Mouse (Mus musculus) midbrain, embryonic 15.5 days (tissue): ENCODE data around the gene Sst. TPM values are rescaled to one million over a fixed set of nuclear protein-coding genes. Genes with fewer than 3 reads are reported as not detected.

Experiments
- ATAC-seq: fragments of 200-750 bp; cut with Nextera tagmentation; replicated peaks from 2 replicates; pipeline ENCODE4 v1.8.0; 2017; ENCODE audit warnings: moderate TSS enrichment
- H3K27ac ChIP-seq: fragments of 300-500 bp; sonication (generic); 2 replicates; pipeline ENCODE4 v1.5.1; 2015; ENCODE audit warnings: mild to moderate bottlenecking, inconsistent platforms
- H3K27me3 ChIP-seq: fragments of 300-500 bp; sonication (generic); replicated peaks from 2 replicates; pipeline ENCODE4 v1.6.1; 2015; ENCODE audit warnings: inconsistent platforms
- H3K36me3 ChIP-seq: fragments of 300-500 bp; sonication (generic); replicated peaks from 2 replicates; pipeline ENCODE4 v1.6.1; 2015; ENCODE audit warnings: inconsistent platforms
- H3K4me1 ChIP-seq: fragments of 300-500 bp; sonication (generic); 2 replicates; pipeline ENCODE4 v1.6.1; 2015; ENCODE audit warnings: inconsistent platforms
- H3K4me2 ChIP-seq: fragments of 300-500 bp; sonication (generic); 2 replicates; pipeline ENCODE4 v1.6.1; 2015; ENCODE audit warnings: inconsistent platforms, mild to moderate bottlenecking, moderate library complexity
- H3K4me3 ChIP-seq: fragments of 300-500 bp; sonication (generic); 2 replicates; pipeline ENCODE4 v1.5.1; 2015; ENCODE audit warnings: mild to moderate bottlenecking, inconsistent platforms
- H3K9ac ChIP-seq: fragments of 300-500 bp; sonication (generic); 2 replicates; pipeline ENCODE4 v1.6.1; 2015; ENCODE audit warnings: mild to moderate bottlenecking, inconsistent platforms
- H3K9me3 ChIP-seq: fragments of 300-500 bp; sonication (generic); 2 replicates; pipeline ENCODE4 v1.6.1; 2016; ENCODE audit warnings: inconsistent platforms
- WGBS: fragments of 180-500 bp; shearing (Covaris S2); methylation state at CpG from one replicate; pipeline ENCODE4 v1.1.7; 2015; ENCODE audit warnings: mixed read lengths; 5-methylcytosine and 5-hydroxymethylcytosine counted together
- polyA plus RNA-seq: library from polyadenylated mRNA; unstranded; fragments of >200 nt; fragmentation: Nextera tagmentation; extraction: Ambion mirVana; gene quantifications from 2 replicates; pipeline ENCODE4 v1.2.1, GENCODE M21; 2015

Sst gene
- polyA plus RNA-seq, 1 experiment from 2014 or later = 271 TPM

DNA sequence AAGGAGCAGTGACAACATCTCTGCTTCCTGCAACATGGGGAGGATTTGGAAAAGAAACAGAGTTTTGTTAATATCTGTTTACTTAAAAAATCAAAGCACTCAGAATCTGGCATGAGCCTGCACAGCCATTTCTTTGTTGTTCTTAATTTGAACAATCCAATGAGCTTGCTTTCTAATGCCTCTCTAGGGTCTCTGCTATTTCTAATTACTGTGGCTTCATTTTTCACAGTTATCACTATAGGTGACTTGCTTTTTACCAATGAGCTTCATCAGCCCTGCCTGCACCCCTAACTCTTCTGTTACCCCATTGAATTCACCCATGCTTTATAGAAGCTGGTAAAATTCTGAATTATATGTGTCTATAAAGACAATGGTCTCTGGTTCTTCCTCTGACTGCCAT, 41.0 kb downstream of the Sst start:
- no peak overlapping the region for H3K4me3 ChIP-seq
- ATAC-seq = no peak
- H3K27ac ChIP-seq = no peak overlapping the region
- H3K4me1 ChIP-seq = no peaks in the 10 kb centered on the region
- no peak overlapping the region for H3K9ac ChIP-seq
- H3K36me3 ChIP-seq = no peaks in the 10 kb centered on the region
- H3K27me3 ChIP-seq = no peaks in the 10 kb centered on the region
- no peak overlapping the region for H3K4me2 ChIP-seq
- H3K9me3 ChIP-seq = no peaks in the 10 kb centered on the region

DNA sequence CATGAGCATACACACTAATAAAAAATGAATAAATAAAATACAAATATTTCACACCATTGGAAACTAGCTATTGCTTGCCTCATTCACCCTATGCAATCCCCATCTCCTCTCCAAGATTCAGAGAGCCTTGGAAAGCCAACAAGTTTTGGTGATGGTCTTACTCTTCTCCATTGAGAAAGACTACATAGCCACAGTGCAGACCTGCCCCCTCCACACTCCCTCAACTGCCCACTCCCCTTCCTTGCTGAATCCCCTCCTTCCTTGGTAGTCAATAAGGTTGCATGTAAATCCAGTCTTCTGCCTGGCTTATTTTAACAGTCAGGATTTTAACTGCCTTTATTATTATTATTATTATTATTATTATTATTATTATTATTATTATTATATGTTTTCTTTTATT, 41.6 kb downstream of the Sst start:
- Histone ChIP-seq H3K27ac (no peak overlapping the region), H3K9me3 (no peaks in the 10 kb centered on the region), H3K36me3 (no peaks in the 10 kb centered on the region), H3K9ac (no peak overlapping the region), H3K4me3 (no peak overlapping the region), H3K4me1 (no peaks in the 10 kb centered on the region), H3K4me2 (no peak overlapping the region), H3K27me3 (no peaks in the 10 kb centered on the region)
- ATAC-seq = no peak

DNA sequence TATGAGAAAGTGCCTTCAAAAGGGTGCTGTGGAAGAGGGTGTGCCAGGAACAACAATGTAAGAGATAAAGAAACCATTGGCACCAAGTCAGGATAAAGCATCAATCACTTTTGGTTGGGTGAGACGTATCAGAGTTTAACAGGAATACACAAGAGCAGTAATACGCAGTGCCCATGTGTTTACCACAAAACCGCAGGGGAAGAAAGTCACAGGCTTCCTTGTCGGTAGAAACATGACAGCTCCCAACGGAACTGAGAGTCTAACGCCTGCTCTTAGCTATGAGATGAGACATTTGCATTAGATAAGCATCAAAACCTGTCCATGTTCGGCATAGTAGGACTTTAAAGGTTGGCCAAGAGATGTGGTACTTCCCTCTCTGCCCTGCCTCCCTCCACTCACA, 46.1 kb downstream of the Sst start:
- no peak overlapping the region for H3K27ac ChIP-seq
- 88% methylated on average over 7 of the region's 7 CpGs for WGBS
- H3K27me3 ChIP-seq = no peaks in the 10 kb centered on the region
- ATAC-seq = no peak
- H3K9me3 ChIP-seq = no peaks in the 10 kb centered on the region
- H3K36me3 ChIP-seq = no peaks in the 10 kb centered on the region
- H3K9ac ChIP-seq = no peak overlapping the region
- no peaks in the 10 kb centered on the region for H3K4me1 ChIP-seq
- no peak overlapping the region for H3K4me2 ChIP-seq
- H3K4me3 ChIP-seq = no peak overlapping the region

DNA sequence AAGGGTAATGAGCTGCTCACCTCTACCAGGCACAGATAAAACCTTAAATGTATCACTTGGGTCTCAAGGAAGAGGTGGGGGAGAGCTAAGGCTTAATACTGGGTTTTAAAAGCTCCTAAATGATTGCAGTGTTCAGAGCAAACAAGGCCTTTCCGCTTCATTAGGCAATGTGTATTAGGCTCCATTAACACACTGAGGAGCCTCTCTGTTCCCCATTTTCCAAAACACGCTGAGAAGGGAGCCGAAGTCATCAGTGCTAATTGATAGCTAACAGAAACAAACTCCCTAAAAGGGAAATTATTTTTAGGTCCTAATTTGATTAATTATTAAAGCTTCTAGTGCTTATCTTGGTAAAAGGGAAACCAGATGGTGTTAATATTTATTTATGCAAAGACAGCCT, 48.1 kb downstream of the Sst start:
- ATAC-seq = no peak; the same call in 1 of the 2 replicates
- H3K9me3 ChIP-seq = no peaks in the 10 kb centered on the region
- no peaks in the 10 kb centered on the region for H3K36me3 ChIP-seq
- H3K4me1 ChIP-seq = peaks cover 4% of the 10 kb centered on the region; the same call in 1 of the 2 replicates
- no peak overlapping the region for H3K4me2 ChIP-seq
- no peak overlapping the region for H3K27ac ChIP-seq
- no peak overlapping the region for H3K9ac ChIP-seq
- 47% methylated on average over 3 of the region's 3 CpGs for WGBS
- no peak overlapping the region for H3K4me3 ChIP-seq
- H3K27me3 ChIP-seq = no peaks in the 10 kb centered on the region

Other genes starting within 250 kb of the Sst start
- gene Rtp2, start 41.4 kb upstream of the Sst start, polyA plus RNA-seq = 0.11 and 0.22 TPM in 2 replicates
- not detected in 2 replicates for gene Gm37419, start 97.5 kb upstream of the Sst start, polyA plus RNA-seq
- gene Bcl6, start 97.9 kb upstream of the Sst start, polyA plus RNA-seq = 0.47 and 0.57 TPM in 2 replicates